Mouse (Mus musculus): ENCODE data around the gene Ring1.

GRCm38 (mm10) chr17:34013436-34013835, 11.0 kb downstream of the Ring1 start:
- TF ChIP-seq CTCF (IDR thresholded peaks at IDR 0.05; ENCODE audit: low read depth) (no peak), EP300 (IDR thresholded peaks at IDR 0.05; ENCODE audit: low read depth) (no peak)
